Mouse (Mus musculus): ENCODE measurements around the gene Cyb561d2.

The Cyb561d2 gene

GRCm38 (mm10) chr9:107550491-107551116 is 8.6 kb upstream of the Cyb561d2 start:
- no peak for DNase-seq (ENCODE audit: low read depth, low spot score)

GRCm38 (mm10) chr9:107549297-107550074 is 7.5 kb upstream of the Cyb561d2 start:
- no peak for DNase-seq (ENCODE audit: low read depth, low spot score)

- DNase-seq (ENCODE audit: low read depth, low spot score), result no peak
Observed at GRCm38 (mm10) chr9:107548820-107549219, 6.8 kb upstream of the Cyb561d2 start.

- no peak for DNase-seq (ENCODE audit: low read depth, low spot score)
Observed at GRCm38 (mm10) chr9:107547957-107548356, 6.0 kb upstream of the Cyb561d2 start.

- DNase-seq (ENCODE audit: low read depth, low spot score), result peak; percentile 93
Observed at GRCm38 (mm10) chr9:107547026-107547425, 5.0 kb upstream of the Cyb561d2 start, which contains the start of gene Zmynd10. Zmynd10 (plus strand) TSS chr9:107547298.

GRCm38 (mm10) chr9:107545602-107546001 is 3.6 kb upstream of the Cyb561d2 start:
- peak; percentile 79 for DNase-seq (ENCODE audit: low read depth, low spot score)

- no peak for DNase-seq (ENCODE audit: low read depth, low spot score)
Observed at GRCm38 (mm10) chr9:107545199-107545598, 3.2 kb upstream of the Cyb561d2 start.

- no peak for DNase-seq (ENCODE audit: low read depth, low spot score)
Observed at GRCm38 (mm10) chr9:107544729-107545128, 2.7 kb upstream of the Cyb561d2 start.

- no peak for DNase-seq (ENCODE audit: low read depth, low spot score)
Observed at GRCm38 (mm10) chr9:107544196-107544700, 2.3 kb upstream of the Cyb561d2 start.

- no peak for DNase-seq (ENCODE audit: low read depth, low spot score)
Observed at GRCm38 (mm10) chr9:107543299-107543698, 1.3 kb upstream of the Cyb561d2 start.

GRCm38 (mm10) chr9:107542721-107543120 is 728 bp upstream of the Cyb561d2 start:
- no peak for DNase-seq (ENCODE audit: low read depth, low spot score)

GRCm38 (mm10) chr9:107542352-107542686 is 326 bp upstream of the Cyb561d2 start:
- DNase-seq (ENCODE audit: low read depth, low spot score), result no peak

- no peak for DNase-seq (ENCODE audit: low read depth, low spot score)
Observed at GRCm38 (mm10) chr9:107541005-107541404, 988 bp downstream of the Cyb561d2 start.

- DNase-seq (ENCODE audit: low read depth, low spot score), result no peak
Observed at GRCm38 (mm10) chr9:107540420-107540819, 1.6 kb downstream of the Cyb561d2 start.

GRCm38 (mm10) chr9:107539940-107540339 is 2.1 kb downstream of the Cyb561d2 start:
- DNase-seq (ENCODE audit: low read depth, low spot score), result no peak

- no peak for DNase-seq (ENCODE audit: low read depth, low spot score)
Observed at GRCm38 (mm10) chr9:107538711-107539110, 3.3 kb downstream of the Cyb561d2 start.

- no peak for DNase-seq (ENCODE audit: low read depth, low spot score)
Observed at GRCm38 (mm10) chr9:107538231-107538630, 3.8 kb downstream of the Cyb561d2 start.

GRCm38 (mm10) chr9:107534408-107535202 is 7.4 kb downstream of the Cyb561d2 start:
- no peak for DNase-seq (ENCODE audit: low read depth, low spot score)

- DNase-seq (ENCODE audit: low read depth, low spot score), result peak; percentile 96
Observed at GRCm38 (mm10) chr9:107533791-107534407, 8.1 kb downstream of the Cyb561d2 start, which contains the start of gene Tmem115. Tmem115 (plus strand) TSS chr9:107533945.

GRCm38 (mm10) chr9:107526198-107527026 is 15.6 kb downstream of the Cyb561d2 start:
- DNase-seq (ENCODE audit: low read depth, low spot score), result peak; percentile 76

- no peak for DNase-seq (ENCODE audit: low read depth, low spot score)
Observed at GRCm38 (mm10) chr9:107522400-107522711, 19.6 kb downstream of the Cyb561d2 start.
